Mouse (Mus musculus): ENCODE measurements at regions not wholly inside any gene's neighbourhood (a gene's known extent, or its start where the extent isn't known, plus 50 kb on each side); places are given as distances from the start of the nearest gene placed in this dataset.

DNA sequence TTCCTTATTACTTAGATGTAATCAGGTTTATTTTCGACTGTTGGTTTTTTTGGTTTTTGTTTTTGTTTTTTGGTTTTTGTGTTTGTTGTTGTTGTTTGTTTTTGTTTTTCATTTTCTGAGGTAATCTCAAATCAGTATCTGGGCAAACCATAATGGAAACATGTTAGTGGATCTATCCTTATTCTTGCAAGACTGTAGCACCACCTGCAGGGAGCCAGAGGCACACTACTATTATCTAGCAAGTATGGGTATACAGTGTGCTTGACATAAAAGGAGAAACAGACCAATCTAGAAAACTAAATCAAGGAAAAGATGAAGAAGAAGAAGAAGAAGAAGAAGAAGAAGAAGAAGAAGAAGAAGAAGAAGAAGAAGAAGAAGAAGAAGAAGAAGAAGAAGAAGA is 552.4 kb downstream of the Rfpl4b start:
- DNase-seq (ENCODE audit: low spot score in 2 of 2): no peak

DNA sequence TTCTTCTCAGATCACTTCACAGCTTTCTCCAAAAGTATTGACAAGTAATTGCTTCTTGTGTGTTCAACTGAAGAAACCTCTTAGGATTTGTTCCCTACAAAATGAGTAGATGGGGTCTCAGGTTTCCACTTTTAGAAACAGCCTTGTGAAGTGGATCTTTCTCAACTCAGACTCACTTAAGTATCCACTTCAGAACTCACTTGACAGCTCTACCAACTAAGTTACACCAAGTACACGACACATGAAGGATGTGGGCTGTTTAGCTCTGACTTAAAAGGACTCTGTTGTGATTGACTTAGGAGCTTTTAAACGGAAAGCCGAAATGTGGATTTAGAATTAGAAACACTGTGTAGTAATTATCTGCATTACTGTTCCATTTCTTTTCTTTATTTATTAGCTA is 556.0 kb downstream of the Rfpl4b start:
- DNase-seq (ENCODE audit: low spot score in 2 of 2): no peak

GRCm38 (mm10) chr10:38246821-38247220 is 574.8 kb downstream of the Rfpl4b start:
- no peak for DNase-seq (ENCODE audit: low spot score in 2 of 2)
